Mouse (Mus musculus) frontal cortex, postnatal 25 days (tissue): Measurements from ENCODE around the gene Stam.
A peak's percentile ranks its signal among the peaks of the same experiment; 100 is the strongest.
"Not testable (repeated sequence)": the region's sequence is repeated elsewhere in the genome, so short reads cannot be mapped to it uniquely, and the experiment has no call there.

Experiments used
- DNase-seq, 2 experiments: peaks; one replicate each; pipeline ENCODE4 v3.0.0; 2022; ENCODE audit warnings: low spot score in 2 of 2

Stam gene

GRCm38 (mm10) chr2:14073362-14074220 is at the start of gene Stam:
Gene Stam, plus strand, starts transcription at chr2:14074098.
- DNase-seq: peak; percentile 83 to 85

GRCm38 (mm10) chr2:14041249-14041648 is 32.6 kb upstream of the Stam start:
- no peak for DNase-seq

- DNase-seq: no peak
Measured at GRCm38 (mm10) chr2:14043011-14043410, 30.9 kb upstream of the Stam start.

GRCm38 (mm10) chr2:14043577-14044170 is 30.2 kb upstream of the Stam start:
- no peak for DNase-seq

- DNase-seq: peak; percentile 58 to 59
Measured at GRCm38 (mm10) chr2:14048381-14048780, 25.5 kb upstream of the Stam start.

- DNase-seq: no peak
Measured at GRCm38 (mm10) chr2:14048808-14049207, 25.1 kb upstream of the Stam start.

GRCm38 (mm10) chr2:14053618-14054017 is 20.3 kb upstream of the Stam start:
- DNase-seq: no peak

- DNase-seq: no peak
Measured at GRCm38 (mm10) chr2:14054163-14054562, 19.7 kb upstream of the Stam start.

GRCm38 (mm10) chr2:14054716-14055115 is 19.2 kb upstream of the Stam start:
- no peak for DNase-seq

GRCm38 (mm10) chr2:14055168-14055565 is 18.7 kb upstream of the Stam start:
- peak; percentile 49 to 55 for DNase-seq

- peak; percentile 68 to 73 for DNase-seq
Measured at GRCm38 (mm10) chr2:14055566-14056331, 18.1 kb upstream of the Stam start, which contains the start of gene Hacd1. Gene Hacd1, minus strand, starts transcription at chr2:14056135.

- DNase-seq: no peak
Measured at GRCm38 (mm10) chr2:14065704-14066650, 7.9 kb upstream of the Stam start.

GRCm38 (mm10) chr2:14069027-14069426 is 4.9 kb upstream of the Stam start:
- DNase-seq: no peak

GRCm38 (mm10) chr2:14070466-14070865 is 3.4 kb upstream of the Stam start:
- DNase-seq: no peak

GRCm38 (mm10) chr2:14073008-14073361 is 913 bp upstream of the Stam start:
- no peak for DNase-seq

GRCm38 (mm10) chr2:14074221-14074901 is 463 bp downstream of the Stam start:
- no peak for DNase-seq

- not testable (repeated sequence) for DNase-seq
Measured at GRCm38 (mm10) chr2:14078527-14078926, 4.6 kb downstream of the Stam start.

- DNase-seq: no peak
Measured at GRCm38 (mm10) chr2:14100533-14100932, 26.6 kb downstream of the Stam start.

- DNase-seq: no peak
Measured at GRCm38 (mm10) chr2:14102603-14103002, 28.7 kb downstream of the Stam start.

- no peak for DNase-seq
Measured at GRCm38 (mm10) chr2:14103924-14104323, 30.0 kb downstream of the Stam start.

GRCm38 (mm10) chr2:14107673-14108072 is 33.8 kb downstream of the Stam start:
- DNase-seq: no peak
